Mouse (Mus musculus): Measurements from ENCODE around the gene Ints12. TPM values are rescaled to one million over a fixed set of nuclear protein-coding genes. Genes with fewer than 3 reads are reported as not detected.

Ints12 gene
- polyA plus RNA-seq, 1 experiment from 2014 or later = 16.6 TPM

GRCm38 (mm10) chr3:133154683-133155082, 63.0 kb downstream of the Ints12 start:
- no peaks in the 10 kb centered on the region for H3K9me3 ChIP-seq (ENCODE audit: control insufficient read depth, low read length)
- no peak overlapping the region for H3K4me3 ChIP-seq (ENCODE audit: low read depth, low read length)
- H3K27ac ChIP-seq (ENCODE audit: low read depth, low read length) = no peak overlapping the region
- no peaks in the 10 kb centered on the region for H3K27me3 ChIP-seq (ENCODE audit: control insufficient read depth, insufficient read depth, low read length)
- H3K4me1 ChIP-seq (ENCODE audit: control insufficient read depth, insufficient read depth, low read length) = no peaks in the 10 kb centered on the region
- H3K36me3 ChIP-seq (ENCODE audit: control insufficient read depth, insufficient read depth, low read length) = no peaks in the 10 kb centered on the region
- no peak overlapping the region for H3K9ac ChIP-seq (replicated peaks; ENCODE audit: low read depth, low read length)
- ATAC-seq (ENCODE audit: low read depth) = peak; percentile 79; the same call in 1 of the 2 replicates
- no peak overlapping the region for H3K4me2 ChIP-seq (ENCODE audit: low read depth, low read length)
- 68% methylated on average over 8 of the region's 8 CpGs for WGBS

DNA sequence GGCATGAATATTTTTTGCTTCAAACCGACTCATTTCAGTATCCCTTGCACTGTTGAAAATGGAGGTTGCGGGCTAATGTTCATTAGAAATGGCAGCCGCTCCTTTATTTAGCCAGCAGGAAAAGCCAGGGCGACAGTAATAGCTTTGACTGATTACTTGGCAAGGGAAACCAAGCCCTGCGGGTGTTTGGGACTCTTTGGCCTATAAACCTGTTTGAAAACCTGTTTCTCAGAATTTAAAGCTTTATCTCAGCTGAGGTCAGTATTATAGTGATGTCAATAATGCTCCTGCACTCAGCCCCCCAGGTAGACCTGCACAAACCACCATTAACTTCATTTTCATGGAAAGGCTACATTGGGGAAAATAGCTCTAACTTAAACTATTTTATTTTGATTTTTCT, 66.6 kb downstream of the Ints12 start:
- Histone ChIP-seq H3K9me3 (ENCODE audit: control insufficient read depth, low read length) (no peaks in the 10 kb centered on the region), H3K4me2 (ENCODE audit: low read depth, low read length) (no peak overlapping the region), H3K27me3 (ENCODE audit: control insufficient read depth, insufficient read depth, low read length) (no peaks in the 10 kb centered on the region), H3K9ac (replicated peaks; ENCODE audit: low read depth, low read length) (no peak overlapping the region), H3K36me3 (ENCODE audit: control insufficient read depth, insufficient read depth, low read length) (no peaks in the 10 kb centered on the region), H3K4me3 (ENCODE audit: low read depth, low read length) (no peak overlapping the region), H3K4me1 (ENCODE audit: control insufficient read depth, insufficient read depth, low read length) (peaks cover 2% of the 10 kb centered on the region; the same call in 1 of the 2 replicates), H3K27ac (ENCODE audit: low read depth, low read length) (no peak overlapping the region)
- no peak for ATAC-seq (ENCODE audit: low read depth)
- WGBS = 66% methylated on average over 5 of the region's 5 CpGs

Other genes starting within 250 kb of the Ints12 start
- gene Npnt, start 141.5 kb upstream of the Ints12 start, polyA plus RNA-seq (2014; fragmentation: Nextera tagmentation; extraction: Ambion mirVana) = 12.0 and 14.5 TPM in 2 replicates
- gene Gstcd, start 193 bp downstream of the Ints12 start, polyA plus RNA-seq (2014; fragmentation: Nextera tagmentation; extraction: Ambion mirVana) = 3.6 and 4.1 TPM in 2 replicates
- not detected in 2 replicates for gene Arhgef38, start 143.1 kb downstream of the Ints12 start, polyA plus RNA-seq (2014; fragmentation: Nextera tagmentation; extraction: Ambion mirVana)
- 82.2 and 91.1 TPM in 2 replicates for gene Ppa2, start 218.3 kb downstream of the Ints12 start, polyA plus RNA-seq (2014; fragmentation: Nextera tagmentation; extraction: Ambion mirVana)

All from neural tube, embryonic 14.5 days (tissue).